Comparison of ENCODE assay signal across 8 mouse cellular contexts in the genomic region with DNA sequence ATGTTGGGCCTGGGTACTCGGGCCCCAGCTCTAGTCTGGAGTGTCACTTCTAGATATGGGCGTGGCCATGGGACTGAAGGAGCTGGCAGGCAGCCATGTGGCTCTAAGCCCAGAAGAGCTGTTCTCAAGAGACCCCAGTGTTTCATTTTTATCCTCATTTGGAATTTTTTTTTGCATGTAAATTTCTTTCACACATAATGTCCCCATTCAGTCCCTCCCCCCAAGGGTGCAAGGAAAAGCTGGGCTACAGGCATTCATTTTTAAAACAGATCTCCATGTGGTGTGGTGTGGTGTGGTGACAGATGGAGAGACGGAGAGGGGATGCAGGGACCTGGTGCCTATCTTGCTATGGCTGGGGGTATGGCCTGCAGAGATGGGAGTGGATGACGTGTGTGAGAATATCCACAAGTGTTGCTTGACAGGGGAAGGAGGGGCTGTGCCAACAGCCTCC. TPM values are rescaled to one million over a fixed set of nuclear protein-coding genes. Genes with fewer than 3 reads are reported as not detected.
DNase-seq lines count a peak whose midpoint lies in the region; ATAC-seq and TF ChIP-seq lines count a peak whose summit lies in the region.

No protein-coding gene starts in this region.

- no peaks in the 10 kb centered on the region for H3K36me3 ChIP-seq in limb, embryonic 11.5 days (ENCODE audit: control insufficient read depth, insufficient read depth, low read length)
- no peaks in the 10 kb centered on the region for H3K36me3 ChIP-seq in limb, embryonic 10.5 days
- 0 out of 2 replicates have a peak, but pooled peaks cover 4% of the 10 kb centered on the region for H3K36me3 ChIP-seq in lung, embryonic 14.5 days (ENCODE audit: insufficient read depth)
- H3K36me3 ChIP-seq in stomach, embryonic 15.5 days = no peaks in the 10 kb centered on the region

- no peak overlapping the region for H3K4me2 ChIP-seq in limb, embryonic 11.5 days (ENCODE audit: low read depth, severe bottlenecking)
- peak overlapping the region; percentile 24; the same call in 1 of the 2 replicates for H3K4me2 ChIP-seq in lung, embryonic 14.5 days
- H3K4me2 ChIP-seq in stomach, embryonic 15.5 days = no peak overlapping the region

- no peak overlapping the region for H3K27ac ChIP-seq in limb, embryonic 11.5 days (replicated peaks; ENCODE audit: low read depth, low read length)
- H3K27ac ChIP-seq in limb, embryonic 10.5 days = no peak overlapping the region
- H3K27ac ChIP-seq in lung, embryonic 14.5 days (ENCODE audit: low read depth) = peak overlapping the region; percentile 88
- peak overlapping the region; percentile 61; the same call in 1 of the 2 replicates for H3K27ac ChIP-seq in stomach, embryonic 15.5 days

- no peak for DNase-seq in limb, embryonic 11.5 days (ENCODE audit: low spot score)
- DNase-seq in limb, embryonic 10.5 days (ENCODE audit: low spot score) = no peak
- peak; percentile 45 to 56 for DNase-seq in heart, postnatal 14 days
- DNase-seq in lung, embryonic 14.5 days = peak; percentile 99
- no peak for DNase-seq in spleen, adult 12 weeks (ENCODE audit: low spot score)

- no peaks in the 10 kb centered on the region for H3K9me3 ChIP-seq in limb, embryonic 11.5 days (ENCODE audit: control insufficient read depth, low read length)
- H3K9me3 ChIP-seq in limb, embryonic 10.5 days (replicated peaks) = no peaks in the 10 kb centered on the region
- H3K9me3 ChIP-seq in lung, embryonic 14.5 days (ENCODE audit: low read depth, low read length) = no peaks in the 10 kb centered on the region
- no peaks in the 10 kb centered on the region for H3K9me3 ChIP-seq in stomach, embryonic 15.5 days

- H3K4me3 ChIP-seq in limb, embryonic 11.5 days (ENCODE audit: low read depth, low read length) = no peak overlapping the region
- no peak overlapping the region for H3K4me3 ChIP-seq in limb, embryonic 10.5 days
- H3K4me3 ChIP-seq in lung, embryonic 14.5 days (ENCODE audit: low read depth, low read length) = no peak overlapping the region
- H3K4me3 ChIP-seq in stomach, embryonic 15.5 days (replicated peaks) = no peak overlapping the region

- no peaks in the 10 kb centered on the region for H3K27me3 ChIP-seq in limb, embryonic 11.5 days (ENCODE audit: control insufficient read depth, insufficient read depth, low read length)
- H3K27me3 ChIP-seq in limb, embryonic 10.5 days (ENCODE audit: low read depth, poor library complexity, severe bottlenecking) = no peaks in the 10 kb centered on the region
- no peaks in the 10 kb centered on the region for H3K27me3 ChIP-seq in lung, embryonic 14.5 days (ENCODE audit: insufficient read depth, low read length)
- H3K27me3 ChIP-seq in stomach, embryonic 15.5 days (replicated peaks) = no peaks in the 10 kb centered on the region

- 0 out of 2 replicates have a peak, but pooled peaks have one; percentile 51 for ATAC-seq in limb, embryonic 11.5 days (ENCODE audit: insufficient number of reproducible peaks, low FRiP score, low TSS enrichment, low read depth)
- peak; percentile 53 for ATAC-seq in frontal cortex, adult (ENCODE audit: low TSS enrichment)
- ATAC-seq in lung, embryonic 14.5 days (ENCODE audit: insufficient read depth) = peak; percentile 97
- ATAC-seq in stomach, embryonic 15.5 days (ENCODE audit: insufficient read depth, low FRiP score, low read depth) = peak; percentile 61; the same call in 1 of the 2 replicates
- no peak for ATAC-seq in inflammation-experienced regulatory T-cells, adult 6 months

- intact Hi-C loops in heart, postnatal 14 days (cut with DNase I) = no loop called here

- TF ChIP-seq CTCF in lung, embryonic 14.5 days (IDR thresholded peaks at IDR 0.05; ENCODE audit: low read depth) = no peak

- 62% methylated on average over 4 of the region's 4 CpGs for WGBS in limb, embryonic 11.5 days
- WGBS in limb, embryonic 10.5 days = 70% methylated on average over 4 of the region's 4 CpGs
- WGBS in lung, embryonic 14.5 days = 10% methylated on average over 4 of the region's 4 CpGs
- 26% methylated on average over 4 of the region's 4 CpGs for WGBS in stomach, embryonic 15.5 days

- H3K4me1 ChIP-seq in limb, embryonic 11.5 days (ENCODE audit: control insufficient read depth, insufficient read depth, low read length) = peaks cover 6% of the 10 kb centered on the region; the same call in 1 of the 2 replicates
- no peaks in the 10 kb centered on the region for H3K4me1 ChIP-seq in limb, embryonic 10.5 days
- H3K4me1 ChIP-seq in lung, embryonic 14.5 days (ENCODE audit: insufficient read depth) = peaks cover 31% of the 10 kb centered on the region
- H3K4me1 ChIP-seq in stomach, embryonic 15.5 days = peaks cover 18% of the 10 kb centered on the region

- H3K9ac ChIP-seq in limb, embryonic 11.5 days (ENCODE audit: low read length) = no peak overlapping the region
- no peak overlapping the region for H3K9ac ChIP-seq in lung, embryonic 14.5 days
- no peak overlapping the region for H3K9ac ChIP-seq in stomach, embryonic 15.5 days

RNA-seq across cellular contexts. Expression of a gene that starts 37.3 kb away (rescaled TPM):
- polyA plus RNA-seq in limb, embryonic 11.5 days (2014; fragmentation: Nextera tagmentation; extraction: Ambion mirVana) = 96.4 and 99.1 TPM in 2 replicates
- polyA plus RNA-seq in limb, embryonic 10.5 days (2016; fragmentation: Nextera tagmentation; extraction: Ambion mirVana) = 107 and 119 TPM in 2 replicates
- 1 to 10 TPM; 9.2 TPM for total RNA-seq in heart, postnatal 14 days (2021)
- 69.9 and 71.1 TPM in 2 replicates for polyA plus RNA-seq in lung, embryonic 14.5 days (2014; fragmentation: Nextera tagmentation; extraction: Ambion mirVana)
- 56.3 and 61.1 TPM in 2 replicates for polyA plus RNA-seq in stomach, embryonic 15.5 days (2015; fragmentation: Nextera tagmentation; extraction: Ambion mirVana)
- 10 to 100 TPM; 28.7 to 35.6 (median 29.5) TPM for polyA plus RNA-seq in inflammation-experienced regulatory T-cells, adult 6 months (2017; shearing (Covaris generic))

Comparison
In these comparisons a context has a peak if more than half of its experiments do, and no peak if none do; other contexts are left out.
1. DNase-seq: peak in heart, postnatal 14 days (2 of 2) and lung, embryonic 14.5 days (single experiment); none in limb, embryonic 11.5 days (single experiment), limb, embryonic 10.5 days (single experiment) and spleen, adult 12 weeks (single experiment).
2. H3K27ac ChIP-seq: peak in lung, embryonic 14.5 days (single experiment) and stomach, embryonic 15.5 days (single experiment); none in limb, embryonic 11.5 days (single experiment) and limb, embryonic 10.5 days (single experiment).